Mouse (Mus musculus): ENCODE data around the gene Hs3st1.
"Not testable (repeated sequence)": the region's sequence is repeated elsewhere in the genome, so short reads cannot be mapped to it uniquely, and the experiment has no call there.

The Hs3st1 gene

GRCm38 (mm10) chr5:39755375-39755774 lies at the start of gene Hs3st1:
TSS of gene Hs3st1 (minus strand) at chr5:39755475.
- DNase-seq (ENCODE audit: low spot score in 2 of 2), result not testable (repeated sequence)

- no peak for DNase-seq (ENCODE audit: low spot score in 2 of 2)
These were observed 49.4 kb upstream of the Hs3st1 start for GRCm38 (mm10) chr5:39804663-39805062.

GRCm38 (mm10) chr5:39803941-39804340 lies 48.7 kb upstream of the Hs3st1 start:
- DNase-seq (ENCODE audit: low spot score in 2 of 2), result no peak

- DNase-seq (ENCODE audit: low spot score in 2 of 2), result no peak
These were observed 48.2 kb upstream of the Hs3st1 start for GRCm38 (mm10) chr5:39803457-39803856.

GRCm38 (mm10) chr5:39802110-39802509 lies 46.8 kb upstream of the Hs3st1 start:
- DNase-seq (ENCODE audit: low spot score in 2 of 2), result no peak

GRCm38 (mm10) chr5:39777094-39777710 lies 21.9 kb upstream of the Hs3st1 start:
- no peak for DNase-seq (ENCODE audit: low spot score in 2 of 2)

GRCm38 (mm10) chr5:39771680-39772348 lies 16.5 kb upstream of the Hs3st1 start:
- no peak for DNase-seq (ENCODE audit: low spot score in 2 of 2)

GRCm38 (mm10) chr5:39761682-39762456 lies 6.6 kb upstream of the Hs3st1 start:
- DNase-seq (ENCODE audit: low spot score in 2 of 2), result no peak

GRCm38 (mm10) chr5:39758890-39759475 lies 3.7 kb upstream of the Hs3st1 start:
- DNase-seq (ENCODE audit: low spot score in 2 of 2), result no peak

- no peak for DNase-seq (ENCODE audit: low spot score in 2 of 2)
These were observed 18.4 kb downstream of the Hs3st1 start for GRCm38 (mm10) chr5:39736843-39737242.

GRCm38 (mm10) chr5:39733750-39734443 lies 21.4 kb downstream of the Hs3st1 start:
- no peak for DNase-seq (ENCODE audit: low spot score in 2 of 2)

- DNase-seq (ENCODE audit: low spot score in 2 of 2), result no peak
These were observed 22.1 kb downstream of the Hs3st1 start for GRCm38 (mm10) chr5:39733013-39733749.

GRCm38 (mm10) chr5:39715694-39716550 lies 39.4 kb downstream of the Hs3st1 start:
- DNase-seq (ENCODE audit: low spot score in 2 of 2), result no peak

GRCm38 (mm10) chr5:39715193-39715592 lies 40.1 kb downstream of the Hs3st1 start:
- no peak for DNase-seq (ENCODE audit: low spot score in 2 of 2)

- no peak for DNase-seq (ENCODE audit: low spot score in 2 of 2)
These were observed 49.7 kb downstream of the Hs3st1 start for GRCm38 (mm10) chr5:39705539-39705938.

GRCm38 (mm10) chr5:39660826-39661225 lies 94.4 kb downstream of the Hs3st1 start:
- DNase-seq (ENCODE audit: low spot score in 2 of 2), result no peak

- no peak for DNase-seq (ENCODE audit: low spot score in 2 of 2)
These were observed 95.9 kb downstream of the Hs3st1 start for GRCm38 (mm10) chr5:39659417-39659816.

- DNase-seq (ENCODE audit: low spot score in 2 of 2), result no peak
These were observed 110.4 kb downstream of the Hs3st1 start for GRCm38 (mm10) chr5:39644827-39645380.

- peak; percentile 53 to 57 for DNase-seq (ENCODE audit: low spot score in 2 of 2)
These were observed 111.1 kb downstream of the Hs3st1 start for GRCm38 (mm10) chr5:39643924-39644826.

All from spleen, postnatal 14 days (tissue).